Mouse (Mus musculus) MEL (cell line): Measurements from ENCODE around the gene Tgm6. TPM values are rescaled to one million over a fixed set of nuclear protein-coding genes. Genes with fewer than 3 reads are reported as not detected.
A peak's percentile ranks its signal among the peaks of the same experiment; 100 is the strongest.

ENCODE experiments used
- DNase-seq: peaks from one replicate; pipeline ENCODE4 v3.0.0; 2011; ENCODE audit warnings: low read depth, low spot score
- H3K27ac ChIP-seq: 2 replicates; pipeline ENCODE4 v1.5.1; 2012; ENCODE audit warnings: low read depth, mild to moderate bottlenecking, control low read depth, low read length, moderate library complexity; ENCODE audit not compliant: control insufficient read depth
- H3K27me3 ChIP-seq, 2 experiments: fragments of 150-350 bp in 1 of 2; sonication (generic) in 1 of 2; 2 replicates each; pipeline ENCODE4 v1.6.1; 2012; ENCODE audit warnings: low read length in 2 of 2, mild to moderate bottlenecking in 2 of 2, improper control_type of control experiment in 1 of 2, moderate library complexity in 1 of 2; ENCODE audit not compliant: insufficient read depth in 2 of 2, control insufficient read depth in 1 of 2
- H3K36me3 ChIP-seq, 2 experiments: 2 replicates each; pipeline ENCODE4 v1.6.1; 2012 to 2014; ENCODE audit warnings: low read length in 2 of 2, improper control_type of control experiment in 1 of 2, inconsistent platforms in 1 of 2, mild to moderate bottlenecking in 1 of 2; ENCODE audit not compliant: insufficient read depth in 2 of 2, control insufficient read depth in 1 of 2
- H3K4me1 ChIP-seq, 2 experiments: fragments of 150-350 bp in 1 of 2; sonication (generic) in 1 of 2; 2 replicates each; pipeline ENCODE4 v1.6.1; 2012; ENCODE audit warnings: low read length in 2 of 2, improper control_type of control experiment in 1 of 2, mild to moderate bottlenecking in 1 of 2; ENCODE audit not compliant: insufficient read depth in 2 of 2, control insufficient read depth in 1 of 2
- H3K4me3 ChIP-seq, 2 experiments: fragments of 150-350 bp in 1 of 2; sonication (generic) in 1 of 2; 2 replicates each; pipeline ENCODE4 v1.5.1; 2012; ENCODE audit warnings: low read depth in 2 of 2, low read length in 2 of 2, mild to moderate bottlenecking in 2 of 2, moderate library complexity in 2 of 2, control low read depth in 1 of 2, improper control_type of control experiment in 1 of 2; ENCODE audit not compliant: control insufficient read depth in 1 of 2, insufficient read depth in 1 of 2
- H3K79me2 ChIP-seq: 2 replicates; pipeline ENCODE4 v1.6.1; 2012; ENCODE audit warnings: mild to moderate bottlenecking, low read length, moderate library complexity; ENCODE audit not compliant: control insufficient read depth, poor library complexity, insufficient read depth
- H3K9ac ChIP-seq: 2 replicates; pipeline ENCODE4 v1.6.1; 2012; ENCODE audit warnings: low read depth, mild to moderate bottlenecking, control low read depth, low read length, moderate library complexity; ENCODE audit not compliant: control insufficient read depth, poor library complexity, severe bottlenecking
- H3K9me3 ChIP-seq: fragments of 150-350 bp; sonication (generic); replicated peaks from 2 replicates; pipeline ENCODE4 v1.6.1; 2012; ENCODE audit warnings: mild to moderate bottlenecking, low read length, improper control_type of control experiment, moderate library complexity; ENCODE audit not compliant: insufficient read depth
- BHLHE40 ChIP-seq: IDR thresholded peaks from 2 replicates; pipeline ENCODE4 v1.6.1; 2012; ENCODE audit warnings: low read depth, mild to moderate bottlenecking, inconsistent platforms, low read length, improper control_type of control experiment, borderline replicate concordance
- CTCF ChIP-seq, 3 experiments: IDR thresholded peaks in 2 of 3; conservative IDR thresholded peaks in 1 of 3; 2 replicates each; pipeline ENCODE4 v1.5.1; 2011 to 2012; ENCODE audit warnings: low read length in 3 of 3, low read depth in 2 of 3, mild to moderate bottlenecking in 2 of 3, improper control_type of control experiment in 1 of 3, inconsistent platforms in 1 of 3, mixed read lengths in 1 of 3, moderate library complexity in 1 of 3; ENCODE audit not compliant: control insufficient read depth in 1 of 3, insufficient read depth in 1 of 3, poor library complexity in 1 of 3, severe bottlenecking in 1 of 3
- E2F4 ChIP-seq: IDR thresholded peaks from 2 replicates; pipeline ENCODE4 v1.6.1; 2011; ENCODE audit warnings: low read depth, low read length, improper control_type of control experiment, borderline replicate concordance
- ELF1 ChIP-seq: IDR thresholded peaks from 2 replicates; pipeline ENCODE4 v1.6.1; 2014; ENCODE audit warnings: low read depth, mild to moderate bottlenecking, inconsistent platforms, low read length, improper control_type of control experiment, moderate library complexity
- ETS1 ChIP-seq: IDR thresholded peaks from 2 replicates; pipeline ENCODE4 v1.6.1; 2012; ENCODE audit warnings: low read depth, mild to moderate bottlenecking, inconsistent platforms, low read length, improper control_type of control experiment, moderate library complexity
- GATA1 ChIP-seq: IDR thresholded peaks from 2 replicates; pipeline ENCODE4 v1.6.1; 2011; ENCODE audit warnings: low read depth, low read length, improper control_type of control experiment
- JUND ChIP-seq: IDR thresholded peaks from 2 replicates; pipeline ENCODE4 v1.6.1; 2011; ENCODE audit warnings: low read depth, mild to moderate bottlenecking, improper control_type of control experiment, low read length
- MAZ ChIP-seq: IDR thresholded peaks from 2 replicates; pipeline ENCODE4 v1.6.1; 2012; ENCODE audit warnings: low read depth, mild to moderate bottlenecking, inconsistent platforms, low read length, improper control_type of control experiment
- MEF2A ChIP-seq: IDR thresholded peaks from 2 replicates; pipeline ENCODE4 v1.6.1; 2014; ENCODE audit warnings: low read depth, mild to moderate bottlenecking, inconsistent platforms, low read length, improper control_type of control experiment; ENCODE audit not compliant: poor library complexity, insufficient replicate concordance, severe bottlenecking; ENCODE audit errors: extremely low read depth
- MXI1 ChIP-seq: IDR thresholded peaks from 2 replicates; pipeline ENCODE4 v1.6.1; 2011; ENCODE audit warnings: mild to moderate bottlenecking, low read depth, low read length, improper control_type of control experiment
- MYB ChIP-seq: IDR thresholded peaks from 2 replicates; pipeline ENCODE4 v1.6.1; 2011; ENCODE audit warnings: mild to moderate bottlenecking, low read depth, low read length, improper control_type of control experiment
- MYC ChIP-seq: IDR thresholded peaks from 2 replicates; pipeline ENCODE4 v1.6.1; 2011; ENCODE audit warnings: low read depth, mild to moderate bottlenecking, low read length, improper control_type of control experiment, moderate library complexity
- NELFE ChIP-seq: IDR thresholded peaks from 2 replicates; pipeline ENCODE4 v1.6.1; 2011; ENCODE audit warnings: low read depth, low read length, improper control_type of control experiment
- POLR2A ChIP-seq, 2 experiments: IDR thresholded peaks; 2 replicates each; pipeline ENCODE4 v1.6.1; 2011 to 2012; ENCODE audit warnings: low read length in 2 of 2, mild to moderate bottlenecking in 2 of 2, control low read depth in 1 of 2, improper control_type of control experiment in 1 of 2, low read depth in 1 of 2, moderate library complexity in 1 of 2; ENCODE audit not compliant: control insufficient read depth in 1 of 2, insufficient read depth in 1 of 2, poor library complexity in 1 of 2
- POLR2AphosphoS2 ChIP-seq: IDR thresholded peaks from 2 replicates; pipeline ENCODE4 v1.6.1; 2011; ENCODE audit warnings: low read length, improper control_type of control experiment
- POLR2AphosphoS5 ChIP-seq: IDR thresholded peaks from 2 replicates; pipeline ENCODE4 v1.6.1; 2012; ENCODE audit warnings: low read depth, borderline replicate concordance, mild to moderate bottlenecking, inconsistent platforms, low read length, moderate library complexity, mixed read lengths
- SIN3A ChIP-seq: IDR thresholded peaks from 2 replicates; pipeline ENCODE4 v1.6.1; 2012; ENCODE audit warnings: low read length, improper control_type of control experiment, inconsistent platforms
- SMC3 ChIP-seq: IDR thresholded peaks from 2 replicates; pipeline ENCODE4 v1.6.1; 2011; ENCODE audit warnings: low read depth, low read length, improper control_type of control experiment
- TCF12 ChIP-seq: IDR thresholded peaks from 2 replicates; pipeline ENCODE4 v1.6.1; 2014; ENCODE audit warnings: low read depth, mild to moderate bottlenecking, inconsistent platforms, low read length, improper control_type of control experiment, moderate library complexity
- UBTF ChIP-seq: IDR thresholded peaks from 2 replicates; pipeline ENCODE4 v1.6.1; 2012; ENCODE audit warnings: low read depth, mild to moderate bottlenecking, inconsistent platforms, low read length, improper control_type of control experiment, moderate library complexity, borderline replicate concordance; ENCODE audit not compliant: insufficient read depth
- USF1 ChIP-seq: IDR thresholded peaks from 2 replicates; pipeline ENCODE4 v1.6.1; 2014; ENCODE audit warnings: low read depth, mild to moderate bottlenecking, inconsistent platforms, low read length, improper control_type of control experiment, moderate library complexity
- ZC3H11A ChIP-seq: IDR thresholded peaks from 2 replicates; pipeline ENCODE4 v1.6.1; 2012; ENCODE audit warnings: low read depth, mild to moderate bottlenecking, inconsistent platforms, low read length, improper control_type of control experiment
- ZKSCAN1 ChIP-seq: IDR thresholded peaks from 2 replicates; pipeline ENCODE4 v1.6.1; 2012; ENCODE audit warnings: low read depth, mild to moderate bottlenecking, inconsistent platforms, low read length, improper control_type of control experiment, moderate library complexity
- ZNF384 ChIP-seq: IDR thresholded peaks from 2 replicates; pipeline ENCODE4 v1.6.1; 2012; ENCODE audit warnings: low read depth, mild to moderate bottlenecking, inconsistent platforms, low read length, improper control_type of control experiment
- polyA plus RNA-seq, 2 experiments: library from polyadenylated mRNA; stranded (reverse) in 1 of 2; unstranded in 1 of 2; fragments of >175 nt in 1 of 2; fragments of >200 nt in 1 of 2; gene quantifications; 2 replicates each; pipeline versions ENCODE4 v1.2.1 to v1.2.4; 2012; ENCODE audit warnings: low replicate concordance in 2 of 2, low read depth in 1 of 2; ENCODE audit not compliant: insufficient read length in 2 of 2, insufficient read depth in 1 of 2, missing spikeins in 1 of 2
- total RNA-seq: library from RNA; depleted of rRNA; stranded (reverse); fragments of 300-350 nt; gene quantifications from 2 replicates; pipeline ENCODE4 v1.2.3, GENCODE M21; 2012

Tgm6 gene
- total and polyA plus RNA-seq, 3 experiments = not detected

DNA sequence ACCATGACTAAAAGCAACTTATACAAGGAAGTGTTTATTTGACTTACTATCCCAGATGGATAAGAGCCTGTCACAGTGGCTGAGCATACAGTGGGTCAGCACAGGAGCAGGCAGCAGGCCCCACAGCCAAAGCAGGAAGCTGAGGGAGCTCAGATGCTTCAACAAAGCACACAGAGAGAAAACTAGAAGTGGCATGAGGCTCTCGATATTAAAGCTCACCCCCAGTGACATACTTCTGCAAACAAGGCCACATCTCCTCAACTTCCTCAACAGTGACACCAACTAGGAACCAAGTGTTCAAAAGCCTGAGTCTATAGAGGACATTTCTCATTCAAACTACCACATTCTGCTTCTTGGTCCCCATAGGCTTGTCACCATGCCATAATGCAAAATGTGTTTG lies 17.5 kb downstream of the Tgm6 start:
- no peak overlapping the region for H3K4me3 ChIP-seq
- H3K27ac ChIP-seq = no peak overlapping the region
- H3K36me3 ChIP-seq = no peaks in the 10 kb centered on the region
- DNase-seq = peak; percentile 44
- no peaks in the 10 kb centered on the region for H3K9me3 ChIP-seq
- peaks cover 6 to 20% of the 10 kb centered on the region in 2 experiments for H3K27me3 ChIP-seq
- no peak overlapping the region for H3K9ac ChIP-seq
- TF ChIP-seq ZC3H11A (no peak), ZKSCAN1 (no peak), JUND (no peak), SIN3A (no peak), E2F4 (no peak), CTCF (IDR thresholded peaks at IDR 0.05 in 2 of 3, conservative IDR thresholded peaks at IDR 0.05 in 1 of 3; ENCODE audit: control insufficient read depth in 1 of 3, insufficient read depth in 1 of 3, low read depth in 2 of 3, low read length in 3 of 3, poor library complexity in 1 of 3, severe bottlenecking in 1 of 3) (no peak), TCF12 (no peak), ZNF384 (no peak), ELF1 (no peak), POLR2AphosphoS5 (no peak), POLR2AphosphoS2 (no peak)
- no peaks in the 10 kb centered on the region for H3K79me2 ChIP-seq
- no peaks in the 10 kb centered on the region for H3K4me1 ChIP-seq

GRCm38 (mm10) chr2:130143011-130143410 lies 30.8 kb downstream of the Tgm6 start:
- H3K9ac ChIP-seq = no peak overlapping the region
- H3K79me2 ChIP-seq = no peaks in the 10 kb centered on the region
- no peak overlapping the region for H3K4me3 ChIP-seq
- no peaks in the 10 kb centered on the region for H3K36me3 ChIP-seq
- H3K27me3 ChIP-seq = peaks cover 0 to 1% of the 10 kb centered on the region in 2 experiments; a peak in 3 of 4 replicates
- no peak for DNase-seq
- no peaks in the 10 kb centered on the region for H3K4me1 ChIP-seq
- no peaks in the 10 kb centered on the region for H3K9me3 ChIP-seq
- no peak overlapping the region for H3K27ac ChIP-seq
- TF ChIP-seq TCF12 (no peak), BHLHE40 (no peak), NELFE (no peak), MYC (no peak), POLR2AphosphoS5 (no peak), MEF2A (no peak), GATA1 (no peak), UBTF (no peak), MXI1 (no peak), ZC3H11A (no peak), POLR2A (IDR thresholded peaks at IDR 0.05; ENCODE audit: control insufficient read depth in 1 of 2, insufficient read depth in 1 of 2, low read depth in 1 of 2, low read length in 2 of 2, poor library complexity in 1 of 2) (no peak), USF1 (no peak), JUND (no peak), SMC3 (no peak), MAZ (no peak), MYB (no peak), ELF1 (no peak), ETS1 (no peak)
